Comparison of ENCODE assay signal across 26 mouse cellular contexts in the genomic region with DNA sequence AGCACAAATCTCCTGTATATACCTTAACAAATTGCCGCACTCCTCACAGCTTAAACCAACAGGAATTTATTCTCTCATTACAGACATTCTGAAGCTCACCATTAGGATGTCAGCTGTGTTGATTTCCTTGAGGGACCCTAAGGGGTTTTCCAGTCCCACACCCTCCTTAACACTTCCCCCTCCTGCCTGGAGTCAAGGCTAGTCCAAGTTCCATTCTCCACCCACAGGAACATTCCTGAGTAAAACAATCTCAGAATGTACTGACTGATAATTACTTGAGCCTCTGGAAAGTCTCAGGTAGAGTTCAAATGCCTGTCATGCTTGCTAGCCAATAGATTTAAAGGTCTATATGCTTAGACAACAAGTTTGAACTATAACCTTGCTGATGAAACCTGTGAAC.
"Had no signal": no experiment of that assay in that cellular context is flagged by ENCODE, and none has a peak within 500 bp of the region (broad histone marks: within the 10 kb centered on the region; RNA-seq: fewer than 3 reads in every experiment).

No protein-coding gene starts in this region.

- H3K27me3 ChIP-seq: heart, embryonic 13.5 days; heart, embryonic 15.5 days; hindbrain, embryonic 13.5 days; hindbrain, embryonic 15.5 days; limb, embryonic 12.5 days; liver, embryonic 12.5 days had no signal

- H3K9ac ChIP-seq: heart, embryonic 13.5 days; heart, embryonic 15.5 days; hindbrain, embryonic 13.5 days; hindbrain, embryonic 15.5 days; limb, embryonic 12.5 days; liver, embryonic 12.5 days; liver, embryonic 14.5 days had no signal

- H3K4me2 ChIP-seq: heart, embryonic 11.5 days; heart, embryonic 13.5 days; heart, embryonic 15.5 days; hindbrain, embryonic 13.5 days; hindbrain, embryonic 15.5 days; limb, embryonic 12.5 days; liver, embryonic 12.5 days had no signal

- DNase-seq: gastrocnemius, postnatal 14 days; gastrocnemius, postnatal 36 days; heart, adult 11 months; heart, adult 2 months; heart, postnatal 14 days; heart, postnatal 36 days; kidney, adult 11 months; kidney, adult 2 months; kidney, adult 9 months; kidney, postnatal 10 days; kidney, postnatal 25 days; kidney, postnatal 4 days; liver had no signal

- H3K9me3 ChIP-seq: heart, embryonic 13.5 days; heart, embryonic 15.5 days; hindbrain, embryonic 13.5 days; hindbrain, embryonic 15.5 days; limb, embryonic 10.5 days; limb, embryonic 12.5 days; liver, embryonic 12.5 days had no signal

- H3K4me1 ChIP-seq: heart, embryonic 13.5 days; heart, embryonic 15.5 days; hindbrain, embryonic 13.5 days; hindbrain, embryonic 15.5 days; liver, embryonic 12.5 days had no signal

- H3K36me3 ChIP-seq: heart, embryonic 13.5 days; heart, embryonic 15.5 days; hindbrain, embryonic 13.5 days; hindbrain, embryonic 15.5 days; limb, embryonic 10.5 days; limb, embryonic 12.5 days; liver, embryonic 12.5 days had no signal

- H3K27ac ChIP-seq: heart, adult 2 months; heart, embryonic 13.5 days; heart, embryonic 15.5 days; hindbrain, embryonic 13.5 days; hindbrain, embryonic 15.5 days; hindbrain, postnatal 0 days; layer of hippocampus, adult 2 months; left cerebral cortex, adult 2 months; limb, embryonic 10.5 days; limb, embryonic 12.5 days; liver, embryonic 12.5 days; liver, embryonic 14.5 days had no signal

- ATAC-seq: hindbrain, postnatal 0 days; intestine, embryonic 16.5 days; liver, embryonic 12.5 days had no signal

- H3K4me3 ChIP-seq: heart, adult 2 months; heart, embryonic 13.5 days; heart, embryonic 15.5 days; hindbrain, embryonic 13.5 days; hindbrain, embryonic 15.5 days; layer of hippocampus, adult 2 months; left cerebral cortex, adult 2 months; limb, embryonic 10.5 days; limb, embryonic 12.5 days; liver, embryonic 12.5 days had no signal
